Mouse (Mus musculus) heart, postnatal 0 days (tissue): Measurements from ENCODE around the gene F9.

Experiments
- CTCF ChIP-seq: IDR thresholded peaks from 2 replicates; pipeline ENCODE4 v1.5.1; 2016; ENCODE audit warnings: antibody characterized with exemption, control low read depth, low read depth
- EP300 ChIP-seq: IDR thresholded peaks from 2 replicates; pipeline ENCODE4 v1.6.1; 2016; ENCODE audit warnings: antibody characterized with exemption, low read depth

DNA sequence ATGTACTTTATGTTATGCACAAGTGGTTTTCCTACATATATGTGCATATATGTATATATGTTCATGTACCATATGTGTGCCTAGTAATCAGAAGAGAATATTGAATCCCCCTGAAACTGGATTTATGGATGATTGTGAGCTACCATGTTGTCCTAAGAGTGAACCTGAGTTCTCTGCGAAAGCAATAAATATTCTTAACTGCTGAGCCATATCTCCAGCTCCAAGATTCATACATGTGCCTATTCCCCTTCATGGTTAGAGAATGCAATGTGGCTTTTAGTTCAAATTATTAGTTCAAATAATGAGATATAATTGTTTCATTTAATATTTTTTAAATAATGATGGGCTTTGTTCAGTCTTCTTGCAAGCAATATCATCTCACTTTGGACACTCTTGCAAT lies 55.5 kb downstream of the F9 start:
- TF ChIP-seq CTCF (no peak), EP300 (no peak)
